In genomic region chrX:53607242-53608121, GRCm38 (mm10) we compare ENCODE assay signal across 8 mouse cellular contexts. TPM values are rescaled to one million over a fixed set of nuclear protein-coding genes. Genes with fewer than 3 reads are reported as not detected.
DNase-seq lines count a peak whose midpoint lies in the region; ATAC-seq lines count a peak whose summit lies in the region.

Gene Rtl8c, plus strand, starts transcription at chrX:53608032.

- peak within 1 kb of the TSS; percentile 48 for H3K4me2 ChIP-seq in neural tube, embryonic 14.5 days (ENCODE audit: low read depth, low read length)

- H3K27ac ChIP-seq in neural tube, embryonic 14.5 days (ENCODE audit: low read depth, low read length) = peak within 1 kb of the TSS; percentile 70

- peak within 1 kb of the TSS; percentile 44 for H3K4me3 ChIP-seq in neural tube, embryonic 14.5 days (ENCODE audit: low read depth, low read length)

- DNase-seq in Muller cell, postnatal 12 days (ENCODE audit: inconsistent ontology term) = peak; percentile 65
- peak; percentile 83 for DNase-seq in cerebellum, adult 9-11 months
- DNase-seq in frontal cortex, postnatal 10 days (ENCODE audit: low spot score in 2 of 2) = peak; percentile 77 to 82
- peak; percentile 69 to 73 for DNase-seq in layer of hippocampus, adult 8-10 months (ENCODE audit: low spot score in 2 of 2)
- peak; percentile 54 for DNase-seq in lung, adult 18-20 months
- DNase-seq in thymus, postnatal 0 days (ENCODE audit: low spot score) = peak; percentile 72

- no peaks in the 10 kb centered on the region for H3K4me1 ChIP-seq in neural tube, embryonic 14.5 days (ENCODE audit: control insufficient read depth, insufficient read depth, low read length)

- peak; percentile 99 for ATAC-seq in hematopoietic stem cell, adult 5-6 weeks (replicated peaks in 1 of 2; ENCODE audit: insufficient read depth in 1 of 2, low FRiP score in 2 of 2, low TSS enrichment in 1 of 2, low read depth in 1 of 2, poor library complexity in 2 of 2, severe bottlenecking in 2 of 2)
- peak; percentile 97 for ATAC-seq in neural tube, embryonic 14.5 days (ENCODE audit: low read depth)

- WGBS in neural tube, embryonic 14.5 days = 22% methylated on average over 20 of the region's 20 CpGs

- no peaks in the 10 kb centered on the region for H3K36me3 ChIP-seq in neural tube, embryonic 14.5 days (ENCODE audit: control insufficient read depth, insufficient read depth, low read length)

- peak within 1 kb of the TSS; percentile 75 for H3K9ac ChIP-seq in neural tube, embryonic 14.5 days (replicated peaks; ENCODE audit: low read depth, low read length)

- H3K9me3 ChIP-seq in neural tube, embryonic 14.5 days (ENCODE audit: control insufficient read depth, low read length) = no peaks in the 10 kb centered on the region

- H3K27me3 ChIP-seq in neural tube, embryonic 14.5 days (ENCODE audit: control insufficient read depth, insufficient read depth, low read length) = no peaks in the 10 kb centered on the region

RNA-seq across cellular contexts. Expression of gene Rtl8c, which starts in this region (rescaled TPM):
- total RNA-seq in hematopoietic stem cell, adult 5-6 weeks (2017) = 1.7 and 9.7 TPM in 2 replicates
- total RNA-seq in layer of hippocampus, adult 8-10 months (2022) = 100 to 1,000 TPM; 174 to 229 (median 190) TPM
- 249 and 295 TPM in 2 replicates for polyA plus RNA-seq in neural tube, embryonic 14.5 days (2014; fragmentation: Nextera tagmentation; extraction: Ambion mirVana)
- 16.4 and 16.8 TPM in 2 replicates for polyA plus RNA-seq in thymus, postnatal 0 days (2015; fragmentation: Nextera tagmentation; extraction: Ambion mirVana)

Comparison
In these comparisons a context has a peak if more than half of its experiments do, and no peak if none do; other contexts are left out.
1. Peak in every context shown above with its lines: DNase-seq, ATAC-seq, H3K4me3 ChIP-seq and H3K27ac ChIP-seq.
2. RNA of gene Rtl8c (total RNA-seq): 174 to 229 TPM in layer of hippocampus, adult 8-10 months; 1.7 to 9.7 TPM in hematopoietic stem cell, adult 5-6 weeks; every median in the first group is over 10 times any median in the second.
3. RNA of gene Rtl8c (polyA plus RNA-seq): 249 to 295 TPM in neural tube, embryonic 14.5 days; 16.4 to 16.8 TPM in thymus, postnatal 0 days; every median in the first group is over 10 times any median in the second.